Mouse (Mus musculus) neural tube, embryonic 15.5 days (tissue): ENCODE results near the gene Fbxw15. TPM values are rescaled to one million over a fixed set of nuclear protein-coding genes. Genes with fewer than 3 reads are reported as not detected.
"Not testable (repeated sequence)": the region's sequence is repeated elsewhere in the genome, so short reads cannot be mapped to it uniquely, and the experiment has no call there.

Experiments
- ATAC-seq: fragments of 200-750 bp; cut with Nextera tagmentation; 2 replicates; pipeline ENCODE4 v1.8.0; 2017; ENCODE audit warnings: mild to moderate bottlenecking, moderate TSS enrichment, moderate library complexity; ENCODE audit not compliant: low FRiP score
- H3K27ac ChIP-seq: fragments of 300-500 bp; sonication (generic); replicated peaks from 2 replicates; pipeline ENCODE4 v1.5.1; 2015; ENCODE audit warnings: mild to moderate bottlenecking, inconsistent platforms
- H3K27me3 ChIP-seq: fragments of 300-500 bp; sonication (generic); replicated peaks from 2 replicates; pipeline ENCODE4 v1.6.1; 2015; ENCODE audit warnings: inconsistent platforms
- H3K36me3 ChIP-seq: fragments of 300-500 bp; sonication (generic); 2 replicates; pipeline ENCODE4 v1.6.1; 2015; ENCODE audit warnings: inconsistent platforms
- H3K4me1 ChIP-seq: fragments of 300-500 bp; sonication (generic); 2 replicates; pipeline ENCODE4 v1.6.1; 2015; ENCODE audit warnings: inconsistent platforms
- H3K4me2 ChIP-seq: fragments of 300-500 bp; sonication (generic); 2 replicates; pipeline ENCODE4 v1.6.1; 2015; ENCODE audit warnings: inconsistent platforms, mild to moderate bottlenecking, moderate library complexity
- H3K4me3 ChIP-seq: fragments of 300-500 bp; sonication (generic); replicated peaks from 2 replicates; pipeline ENCODE4 v1.5.1; 2015; ENCODE audit warnings: mild to moderate bottlenecking, inconsistent platforms
- H3K9ac ChIP-seq: fragments of 300-500 bp; sonication (generic); replicated peaks from 2 replicates; pipeline ENCODE4 v1.6.1; 2015; ENCODE audit warnings: mild to moderate bottlenecking, inconsistent platforms
- H3K9me3 ChIP-seq: fragments of 300-500 bp; sonication (generic); replicated peaks from 2 replicates; pipeline ENCODE4 v1.6.1; 2016; ENCODE audit warnings: inconsistent platforms
- WGBS: fragments of 180-500 bp; shearing (Covaris S2); methylation state at CpG from one replicate; pipeline ENCODE4 v1.1.7; 2015; ENCODE audit warnings: mixed read lengths; 5-methylcytosine and 5-hydroxymethylcytosine counted together
- polyA plus RNA-seq: library from polyadenylated mRNA; unstranded; fragments of >200 nt; fragmentation: Nextera tagmentation; extraction: Ambion mirVana; gene quantifications from 2 replicates; pipeline ENCODE4 v1.2.1, GENCODE M21; 2015

The Fbxw15 gene
- polyA plus RNA-seq = not detected in 2 replicates

DNA sequence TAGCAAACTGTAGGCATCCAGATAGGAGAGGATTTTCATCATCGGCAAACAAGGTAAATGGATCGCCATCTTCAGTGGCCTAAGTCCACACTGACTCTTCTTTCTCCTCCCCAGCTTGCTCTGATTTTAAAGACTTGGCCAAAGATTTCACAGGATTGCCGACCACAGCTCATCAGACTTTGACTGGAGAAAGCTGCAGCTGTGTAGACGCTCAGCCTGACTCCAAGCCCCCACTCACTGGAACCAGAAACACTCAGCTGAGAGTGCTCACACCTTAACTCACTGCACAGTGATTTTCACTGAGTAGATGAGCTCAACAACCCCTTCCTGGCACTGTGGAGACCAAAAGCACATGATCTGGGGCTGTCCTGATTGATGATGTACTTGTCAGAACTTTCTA is at the start of gene Fbxw15:
Gene Fbxw15, minus strand, starts transcription at position 101 of the 400 bp plus-strand sequence.
- H3K27ac ChIP-seq, H3K9me3 ChIP-seq, H3K27me3 ChIP-seq, H3K36me3 ChIP-seq, ATAC-seq, H3K9ac ChIP-seq, H3K4me3 ChIP-seq, H3K4me1 ChIP-seq, H3K4me2 ChIP-seq: not testable (repeated sequence)
- WGBS = 91% methylated on average over 4 of the region's 4 CpGs

DNA sequence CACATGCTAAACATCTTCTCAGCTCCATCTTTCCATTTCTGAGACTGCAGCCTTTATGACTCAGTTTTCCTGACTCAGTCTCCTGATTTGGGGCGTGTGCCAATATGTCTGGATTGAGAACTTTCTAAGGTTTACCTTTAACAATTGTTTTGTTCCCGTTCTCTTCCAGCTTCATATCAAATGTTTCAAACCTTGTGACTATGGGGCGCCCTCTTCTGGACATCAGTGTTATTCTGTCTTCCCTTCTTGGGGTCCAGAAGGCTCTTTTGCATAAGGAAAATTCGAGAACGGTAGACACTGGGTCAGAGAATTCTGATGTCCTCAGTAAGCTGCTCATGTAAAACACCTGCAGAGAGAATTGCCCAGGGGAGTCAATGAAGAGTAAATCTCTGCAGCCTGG is 38.8 kb upstream of the Fbxw15 start:
- not testable (repeated sequence) for H3K9ac ChIP-seq, H3K4me3 ChIP-seq, H3K4me2 ChIP-seq, H3K36me3 ChIP-seq, ATAC-seq, H3K27ac ChIP-seq, H3K9me3 ChIP-seq, H3K27me3 ChIP-seq, H3K4me1 ChIP-seq
- WGBS = 36% methylated on average over 5 of the region's 5 CpGs

DNA sequence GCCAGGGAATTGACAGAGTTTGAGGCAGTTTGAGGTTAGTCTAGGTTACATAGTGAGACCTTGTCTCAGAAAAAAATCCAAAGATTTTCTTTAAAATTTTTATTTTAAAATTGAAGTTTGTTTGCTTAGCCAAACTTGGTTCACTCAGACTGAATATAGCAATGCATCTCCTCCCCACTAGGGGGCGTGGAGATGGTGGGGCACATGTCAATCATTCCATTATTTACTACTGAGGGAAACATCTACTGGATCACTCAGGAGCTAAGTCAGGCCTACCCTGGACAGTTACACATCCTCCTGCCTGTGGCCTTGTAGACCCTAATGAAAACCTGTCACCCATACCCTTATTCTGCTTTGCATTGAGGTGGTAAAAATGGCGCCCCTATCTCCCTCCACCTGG is 34.1 kb upstream of the Fbxw15 start:
- not testable (repeated sequence) for H3K27ac ChIP-seq, H3K27me3 ChIP-seq, H3K4me2 ChIP-seq, ATAC-seq, H3K4me3 ChIP-seq, H3K36me3 ChIP-seq, H3K9ac ChIP-seq, H3K9me3 ChIP-seq, H3K4me1 ChIP-seq
- WGBS = 64% methylated on average over 2 of the region's 2 CpGs

DNA sequence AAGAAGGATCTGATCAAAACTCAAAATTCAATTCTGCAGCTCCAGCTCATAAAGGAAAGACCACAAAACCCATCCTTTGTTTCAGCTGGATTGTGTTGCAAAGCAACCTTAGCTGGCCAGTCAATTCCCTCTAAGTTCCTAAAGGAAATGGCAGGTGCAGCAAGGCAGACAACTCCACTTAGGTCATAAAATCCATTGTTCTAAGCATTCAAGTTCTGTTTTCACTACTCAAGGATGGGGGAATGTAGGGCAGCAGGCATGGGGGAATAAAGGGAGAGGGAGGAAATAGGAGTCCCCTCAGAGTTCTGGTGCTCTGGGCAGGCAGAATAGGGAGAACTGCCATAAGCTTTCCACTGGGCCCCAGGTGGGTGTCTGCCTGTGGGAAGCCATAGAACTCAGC is 29.2 kb upstream of the Fbxw15 start:
- H3K9ac ChIP-seq = no peak overlapping the region
- H3K4me3 ChIP-seq = no peak overlapping the region
- ATAC-seq = no peak

DNA sequence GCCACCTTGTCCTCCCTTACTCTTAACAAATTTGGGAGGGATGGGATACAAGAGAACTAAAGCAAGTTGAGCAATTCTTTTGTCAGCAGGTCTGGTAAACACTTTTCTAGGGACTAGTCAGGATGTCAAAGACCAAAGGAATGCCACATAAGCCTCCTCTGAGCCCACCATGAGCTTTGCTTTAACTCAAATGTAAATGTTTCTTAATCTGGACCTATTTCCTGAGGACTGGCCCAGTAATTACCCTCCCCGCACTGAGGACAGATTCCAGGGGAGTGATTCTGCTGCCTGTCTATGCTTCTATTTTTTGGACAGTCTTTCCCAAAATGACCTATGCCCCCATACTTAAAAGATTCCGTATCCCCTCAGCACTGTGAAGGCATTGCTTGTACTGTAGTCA is 26.8 kb upstream of the Fbxw15 start:
- Histone ChIP-seq H3K36me3 (no peaks in the 10 kb centered on the region), H3K27ac (no peak overlapping the region), H3K4me1 (no peaks in the 10 kb centered on the region), H3K9ac (no peak overlapping the region), H3K4me2 (no peak overlapping the region), H3K4me3 (no peak overlapping the region), H3K9me3 (no peaks in the 10 kb centered on the region), H3K27me3 (no peaks in the 10 kb centered on the region)
- 85% methylated on average over 2 of the region's 2 CpGs for WGBS
- no peak for ATAC-seq

More for the DNA sequence above, 29.2 kb upstream of the Fbxw15 start:
- no peak overlapping the region for H3K27ac ChIP-seq
- no peaks in the 10 kb centered on the region for H3K27me3 ChIP-seq
- no peak overlapping the region for H3K4me2 ChIP-seq
- no peaks in the 10 kb centered on the region for H3K9me3 ChIP-seq
- no peaks in the 10 kb centered on the region for H3K4me1 ChIP-seq
- no peaks in the 10 kb centered on the region for H3K36me3 ChIP-seq

DNA sequence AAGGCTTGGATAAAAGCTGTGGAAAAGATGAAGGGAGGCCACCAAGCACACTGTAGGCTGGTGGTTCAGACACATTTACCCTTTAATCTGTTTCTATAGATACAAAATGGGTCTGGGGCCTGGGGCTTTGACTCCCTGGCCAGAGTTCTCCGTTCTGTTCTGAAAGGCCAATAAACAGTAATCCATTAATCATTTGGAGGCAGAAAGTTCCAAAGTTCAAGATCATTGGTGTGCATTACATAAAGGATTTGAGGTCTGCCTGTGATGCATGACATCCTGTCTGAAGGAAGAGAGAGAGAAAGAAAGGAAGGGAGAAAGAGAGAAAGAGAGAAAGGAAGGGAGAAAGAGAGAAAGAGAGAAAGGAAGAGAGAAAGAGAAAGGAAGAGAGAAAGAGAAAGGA is 2.5 kb downstream of the Fbxw15 start:
- H3K4me2 ChIP-seq = no peak overlapping the region
- H3K27ac ChIP-seq = no peak overlapping the region
- 47% methylated on average over 1 of the region's 1 CpGs for WGBS
- H3K9ac ChIP-seq = no peak overlapping the region
- no peaks in the 10 kb centered on the region for H3K4me1 ChIP-seq
- no peak overlapping the region for H3K4me3 ChIP-seq
- H3K9me3 ChIP-seq = no peaks in the 10 kb centered on the region
- no peaks in the 10 kb centered on the region for H3K27me3 ChIP-seq
- H3K36me3 ChIP-seq = no peaks in the 10 kb centered on the region
- ATAC-seq = no peak

DNA sequence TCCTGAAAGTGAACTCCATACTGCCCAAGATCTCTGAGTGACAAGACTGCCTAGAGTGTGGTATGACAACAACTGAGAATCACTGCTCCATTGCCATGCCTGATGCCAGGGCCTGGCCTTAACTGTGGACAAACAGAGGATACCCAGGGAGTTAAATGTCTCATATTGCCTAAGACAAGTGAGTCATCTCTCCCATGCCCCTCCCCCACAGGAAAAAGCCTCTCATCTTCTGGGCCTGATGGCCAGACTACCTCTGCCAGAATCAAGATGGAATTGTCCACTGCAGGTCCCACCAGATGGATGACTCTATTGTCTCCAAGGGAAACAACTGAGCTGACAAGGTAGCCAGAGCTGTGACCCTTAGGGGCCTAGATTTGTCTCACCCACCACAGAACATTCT is 6.0 kb downstream of the Fbxw15 start:
- not testable (repeated sequence) for H3K9me3 ChIP-seq, H3K4me3 ChIP-seq, H3K4me2 ChIP-seq, ATAC-seq, H3K27me3 ChIP-seq, H3K4me1 ChIP-seq, H3K27ac ChIP-seq, H3K9ac ChIP-seq, H3K36me3 ChIP-seq

DNA sequence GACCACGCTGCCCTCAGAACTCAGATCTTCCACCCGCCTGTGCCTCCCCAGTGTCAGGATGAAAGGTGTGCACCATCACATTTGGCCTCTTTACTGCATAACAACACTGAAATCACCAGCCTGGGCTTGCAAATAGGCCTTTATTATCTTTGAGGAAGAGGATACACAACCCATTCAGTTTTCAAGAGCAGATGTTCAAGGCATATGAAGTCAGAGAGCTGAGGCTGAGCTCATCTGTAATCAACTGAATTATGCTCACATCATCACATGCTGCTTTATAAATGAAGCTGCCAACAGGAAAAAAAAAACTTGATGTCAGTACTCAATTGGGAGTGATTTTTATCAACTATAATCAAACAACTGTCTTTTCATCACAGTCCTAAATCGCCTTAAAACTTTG is 15.6 kb downstream of the Fbxw15 start:
- ATAC-seq = no peak

DNA sequence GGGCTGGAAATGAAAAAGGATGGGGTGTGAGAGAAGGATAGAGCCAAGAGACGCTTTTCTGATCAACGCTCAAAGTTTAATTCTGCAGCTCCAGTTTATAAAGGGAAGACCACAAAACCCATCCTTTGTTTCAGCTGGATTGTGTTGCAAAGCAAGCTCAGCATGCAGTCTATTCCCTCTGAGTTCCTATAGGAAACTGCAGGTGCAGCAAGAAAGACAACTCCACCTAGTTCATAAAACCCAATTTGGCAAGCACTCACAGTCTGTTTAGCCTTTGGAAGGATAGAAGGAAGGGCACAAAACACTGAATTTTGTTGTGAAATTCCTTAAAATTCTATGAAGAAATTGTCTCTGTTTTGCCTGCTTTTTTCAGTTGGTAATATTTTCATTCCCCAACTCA is 18.4 kb downstream of the Fbxw15 start:
- not testable (repeated sequence) for H3K9me3 ChIP-seq, H3K36me3 ChIP-seq, H3K4me3 ChIP-seq, H3K4me2 ChIP-seq, H3K4me1 ChIP-seq, H3K27me3 ChIP-seq, ATAC-seq, H3K9ac ChIP-seq, H3K27ac ChIP-seq
- WGBS = 19% methylated on average over 2 of the region's 2 CpGs

More for the DNA sequence above, 15.6 kb downstream of the Fbxw15 start:
- no peaks in the 10 kb centered on the region for H3K36me3 ChIP-seq
- 68% methylated on average over 3 of the region's 3 CpGs for WGBS
- no peak overlapping the region for H3K27ac ChIP-seq
- H3K9me3 ChIP-seq = no peaks in the 10 kb centered on the region
- H3K9ac ChIP-seq = no peak overlapping the region
- no peak overlapping the region for H3K4me3 ChIP-seq
- H3K27me3 ChIP-seq = no peaks in the 10 kb centered on the region
- no peaks in the 10 kb centered on the region for H3K4me1 ChIP-seq
- no peak overlapping the region for H3K4me2 ChIP-seq

DNA sequence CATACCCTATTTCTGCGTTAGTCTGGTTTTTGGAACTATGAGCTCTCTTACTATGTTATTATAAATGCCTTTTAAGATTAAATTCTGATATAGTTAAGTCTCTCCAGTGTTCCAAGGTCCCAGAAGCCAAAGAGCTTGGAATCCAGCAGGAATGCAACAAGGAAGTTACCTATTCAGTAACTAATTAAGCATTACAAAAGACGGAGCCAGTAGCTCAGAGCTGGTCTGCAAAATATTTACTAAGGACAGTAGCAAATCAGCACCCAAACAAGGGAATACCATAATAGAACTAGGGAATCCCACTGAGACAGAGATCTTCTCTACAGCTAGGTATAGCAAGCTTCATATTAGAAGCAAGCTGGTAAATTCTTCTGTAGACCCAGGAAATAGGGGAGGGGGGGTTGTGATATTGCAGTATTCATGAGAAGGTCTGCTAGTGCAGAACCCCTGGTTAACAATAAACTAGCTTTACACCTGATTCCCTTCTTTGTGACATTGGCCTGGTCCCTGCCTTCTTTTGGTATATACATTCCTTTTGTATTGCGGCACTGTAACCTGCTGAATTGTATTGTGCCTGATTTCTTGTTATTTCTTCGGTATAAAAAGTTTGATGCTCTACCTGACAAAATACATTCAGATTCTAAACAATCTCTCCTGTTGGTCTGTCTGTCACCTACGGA is 44.5 kb downstream of the Fbxw15 start:
- no peaks in the 10 kb centered on the region for H3K36me3 ChIP-seq
- no peak overlapping the region for H3K27ac ChIP-seq
- no peak overlapping the region for H3K4me3 ChIP-seq
- H3K4me1 ChIP-seq = no peaks in the 10 kb centered on the region
- no peaks in the 10 kb centered on the region for H3K27me3 ChIP-seq
- ATAC-seq = no peak
- H3K9me3 ChIP-seq = no peaks in the 10 kb centered on the region
- no peak overlapping the region for H3K4me2 ChIP-seq
- WGBS = 79% methylated on average over 5 of the region's 5 CpGs
- H3K9ac ChIP-seq = no peak overlapping the region

Other genes with a start within 250 kb of the Fbxw15 start
- gene Fbxw28, start 228.6 kb downstream of the Fbxw15 start, polyA plus RNA-seq = not detected in 2 replicates
- not detected in 2 replicates for gene Fbxw22, start 164.0 kb downstream of the Fbxw15 start, polyA plus RNA-seq
- gene Fbxw16, start 119.1 kb downstream of the Fbxw15 start, polyA plus RNA-seq = not detected in 2 replicates
- gene Fbxw19, start 72.4 kb downstream of the Fbxw15 start, polyA plus RNA-seq = not detected in 2 replicates
- not detected in 2 replicates for gene Fbxw24, start 57.8 kb upstream of the Fbxw15 start, polyA plus RNA-seq
- not detected in 2 replicates for gene Fbxw25, start 96.4 kb upstream of the Fbxw15 start, polyA plus RNA-seq
- gene Fbxw18, start 134.4 kb upstream of the Fbxw15 start, polyA plus RNA-seq = not detected in 2 replicates
- gene Fbxw26, start 177.8 kb upstream of the Fbxw15 start, polyA plus RNA-seq = not detected in 2 replicates
- not detected in 2 replicates for gene Fbxw27, start 222.4 kb upstream of the Fbxw15 start, polyA plus RNA-seq
- 0.20 TPM in 1 of 2 replicates, not detected in the other for gene Spink8, start 244.0 kb upstream of the Fbxw15 start, polyA plus RNA-seq